Mouse (Mus musculus) kidney, adult 8-10 months (tissue): ENCODE measurements around the gene Scrg1.
"Not testable (repeated sequence)": the region's sequence is repeated elsewhere in the genome, so short reads cannot be mapped to it uniquely, and the experiment has no call there.

Experiments
- DNase-seq, 2 experiments: peaks; one replicate each; pipeline ENCODE4 v3.0.0; 2022

Gene Scrg1

GRCm38 (mm10) chr8:57457942-57458341, 2.2 kb downstream of the Scrg1 start:
- peak in 1 of 2 experiments; percentile 15 for DNase-seq

- no peak for DNase-seq
Measured at GRCm38 (mm10) chr8:57462839-57463238, 7.1 kb downstream of the Scrg1 start.

- peak; percentile 9 to 17 for DNase-seq
Measured at GRCm38 (mm10) chr8:57463757-57464156, 8.0 kb downstream of the Scrg1 start.

- DNase-seq = peak; percentile 77 to 78
Measured at GRCm38 (mm10) chr8:57468624-57469023, 12.9 kb downstream of the Scrg1 start.

- DNase-seq = no peak
Measured at GRCm38 (mm10) chr8:57470863-57471262, 15.1 kb downstream of the Scrg1 start.

GRCm38 (mm10) chr8:57473751-57474150, 18.0 kb downstream of the Scrg1 start:
- DNase-seq = peak; percentile 40 to 42

- no peak for DNase-seq
Measured at GRCm38 (mm10) chr8:57478406-57478805, 22.7 kb downstream of the Scrg1 start.

- no peak for DNase-seq
Measured at GRCm38 (mm10) chr8:57479700-57480099, 24.0 kb downstream of the Scrg1 start.

- no peak for DNase-seq
Measured at GRCm38 (mm10) chr8:57480606-57481005, 24.9 kb downstream of the Scrg1 start.

GRCm38 (mm10) chr8:57486491-57487440, 31.0 kb downstream of the Scrg1 start:
- DNase-seq = peak in 1 of 2 experiments; percentile 33

GRCm38 (mm10) chr8:57487441-57488155, 31.9 kb downstream of the Scrg1 start, which contains the start of gene Sap30:
TSS of gene Sap30 (minus strand) at chr8:57487860.
- peak; percentile 99 for DNase-seq

GRCm38 (mm10) chr8:57488312-57488765, 32.6 kb downstream of the Scrg1 start:
- peak; percentile 79 to 89 for DNase-seq

GRCm38 (mm10) chr8:57489366-57489765, 33.6 kb downstream of the Scrg1 start:
- DNase-seq = peak in 1 of 2 experiments; percentile 9

- DNase-seq = peak; percentile 64 to 82
Measured at GRCm38 (mm10) chr8:57489896-57490295, 34.2 kb downstream of the Scrg1 start.

- no peak for DNase-seq
Measured at GRCm38 (mm10) chr8:57491873-57492272, 36.1 kb downstream of the Scrg1 start.

- no peak for DNase-seq
Measured at GRCm38 (mm10) chr8:57498494-57498846, 42.7 kb downstream of the Scrg1 start.

GRCm38 (mm10) chr8:57498847-57499511, 43.3 kb downstream of the Scrg1 start:
- DNase-seq = peak; percentile 64 to 70

GRCm38 (mm10) chr8:57503641-57504040, 47.9 kb downstream of the Scrg1 start:
- DNase-seq = peak in 1 of 2 experiments; percentile 65

GRCm38 (mm10) chr8:57505500-57505899, 49.8 kb downstream of the Scrg1 start:
- not testable (repeated sequence) for DNase-seq

- DNase-seq = no peak
Measured at GRCm38 (mm10) chr8:57507556-57508063, 51.9 kb downstream of the Scrg1 start.

- DNase-seq = no peak
Measured at GRCm38 (mm10) chr8:57508657-57509056, 52.9 kb downstream of the Scrg1 start.

- no peak for DNase-seq
Measured at GRCm38 (mm10) chr8:57510791-57511315, 55.1 kb downstream of the Scrg1 start.
